Mouse (Mus musculus) forebrain, embryonic 14.5 days (tissue): ENCODE data around the gene Fam189a1. TPM values are rescaled to one million over a fixed set of nuclear protein-coding genes. Genes with fewer than 3 reads are reported as not detected.

Source experiments
- ATAC-seq: fragments of 200-750 bp; cut with Nextera tagmentation; 2 replicates; pipeline ENCODE4 v1.8.0; 2017; ENCODE audit warnings: mild to moderate bottlenecking, moderate library complexity
- DNase-seq: peaks from one replicate; pipeline ENCODE4 v3.0.0-alpha.2; 2015; ENCODE audit warnings: low spot score
- H3K27ac ChIP-seq: fragments of 300-500 bp; sonication (generic); 2 replicates; pipeline ENCODE4 v1.5.1; 2014; ENCODE audit warnings: low read depth, mild to moderate bottlenecking, control low read depth, low read length, moderate library complexity
- H3K27me3 ChIP-seq: fragments of 300-500 bp; sonication (generic); replicated peaks from 2 replicates; pipeline ENCODE4 v1.6.1; 2014; ENCODE audit warnings: low read length, control low read depth, mixed read lengths; ENCODE audit not compliant: control insufficient read depth, insufficient read depth
- H3K36me3 ChIP-seq: fragments of 300-500 bp; sonication (generic); 2 replicates; pipeline ENCODE4 v1.6.1; 2014; ENCODE audit warnings: low read length, control low read depth; ENCODE audit not compliant: control insufficient read depth, insufficient read depth
- H3K4me1 ChIP-seq: fragments of 300-500 bp; sonication (generic); 2 replicates; pipeline ENCODE4 v1.6.1; 2014; ENCODE audit warnings: antibody characterized with exemption, low read length, control low read depth; ENCODE audit not compliant: control insufficient read depth, insufficient read depth
- H3K4me2 ChIP-seq: fragments of 300-500 bp; sonication (generic); 2 replicates; pipeline ENCODE4 v1.6.1; 2014; ENCODE audit warnings: mild to moderate bottlenecking, control low read depth, low read length
- H3K4me3 ChIP-seq: fragments of 300-500 bp; sonication (generic); 2 replicates; pipeline ENCODE4 v1.5.1; 2014; ENCODE audit warnings: low read depth, low read length, control low read depth
- H3K9ac ChIP-seq: fragments of 300-500 bp; sonication (generic); 2 replicates; pipeline ENCODE4 v1.6.1; 2014; ENCODE audit warnings: mild to moderate bottlenecking, low read length, control low read depth, moderate library complexity
- H3K9me3 ChIP-seq: fragments of 300-500 bp; sonication (generic); replicated peaks from 2 replicates; pipeline ENCODE4 v1.6.1; 2016; ENCODE audit warnings: low read length, control low read depth, mixed read lengths; ENCODE audit not compliant: control insufficient read depth
- WGBS: fragments of 180-500 bp; shearing (Covaris S2); extraction: QIAGEN DNeasy Blood & Tissue Kit; methylation state at CpG from one replicate; pipeline ENCODE4 v1.1.7; 2014; 5-methylcytosine and 5-hydroxymethylcytosine counted together
- polyA plus RNA-seq: library from polyadenylated mRNA; unstranded; fragments of >200 nt; fragmentation: Nextera tagmentation; extraction: Ambion mirVana; gene quantifications from 2 replicates; pipeline ENCODE4 v1.2.1, GENCODE M21; 2014

Fam189a1 gene
- polyA plus RNA-seq, 1 experiment from 2014 or later: 2.6 TPM

DNA sequence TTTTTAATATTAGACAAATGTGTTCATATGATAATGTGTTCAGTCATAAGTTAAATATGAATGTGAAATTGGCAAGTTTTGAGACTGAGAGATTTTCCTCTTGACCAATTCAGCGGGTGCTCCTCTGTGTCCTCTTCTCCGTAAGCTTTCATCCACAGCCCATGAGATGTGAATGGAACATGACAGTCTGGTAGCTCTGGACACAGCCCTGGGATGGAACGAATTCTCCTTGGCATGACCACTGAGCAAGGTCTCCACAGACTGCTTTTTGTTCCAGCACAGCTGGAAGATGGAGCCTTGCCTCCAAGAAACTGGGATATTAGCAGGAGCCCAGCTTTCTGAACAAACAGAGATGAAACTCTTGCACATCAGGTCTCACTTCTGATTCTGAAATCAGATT is 293.4 kb downstream of the Fam189a1 start:
- no peak overlapping the region for H3K9ac ChIP-seq
- no peak for DNase-seq
- WGBS: 81% methylated on average over 3 of the region's 3 CpGs

DNA sequence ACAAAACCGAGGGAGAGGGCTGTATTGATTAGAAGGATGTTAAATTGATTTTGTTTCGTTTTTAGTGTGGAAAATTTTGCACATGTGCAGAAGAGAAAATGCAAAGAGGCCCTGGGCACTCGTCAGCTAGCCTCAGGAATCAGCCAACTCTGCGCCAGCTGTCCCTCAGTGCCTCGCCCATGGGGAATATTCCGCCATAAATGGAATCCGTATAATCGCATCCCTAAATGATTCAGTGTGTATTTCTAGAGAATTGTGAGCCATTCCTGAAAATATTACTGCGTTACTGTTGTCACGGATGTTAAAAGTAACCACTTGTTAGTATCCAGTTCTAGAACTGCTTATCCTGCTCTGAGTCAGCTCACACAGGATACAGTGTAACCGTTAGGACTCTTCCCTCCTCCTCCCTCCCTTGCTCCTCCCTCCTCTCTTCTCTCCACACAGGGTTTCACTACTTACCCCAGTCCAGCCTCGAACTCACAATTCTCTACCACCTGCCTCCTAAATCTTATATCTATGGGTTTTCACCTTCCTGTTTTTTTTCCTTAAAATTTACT is 299.8 kb downstream of the Fam189a1 start:
- no peak overlapping the region for H3K9ac ChIP-seq
- no peak overlapping the region for H3K4me2 ChIP-seq
- no peaks in the 10 kb centered on the region for H3K4me1 ChIP-seq
- H3K27ac ChIP-seq: no peak overlapping the region
- no peak for ATAC-seq
- no peaks in the 10 kb centered on the region for H3K27me3 ChIP-seq
- H3K9me3 ChIP-seq: no peaks in the 10 kb centered on the region
- H3K36me3 ChIP-seq: no peaks in the 10 kb centered on the region
- DNase-seq: no peak
- 82% methylated on average over 12 of the region's 12 CpGs for WGBS
- H3K4me3 ChIP-seq: no peak overlapping the region

More for the DNA sequence above, 293.4 kb downstream of the Fam189a1 start:
- Histone ChIP-seq H3K27ac (no peak overlapping the region), H3K36me3 (no peaks in the 10 kb centered on the region), H3K4me3 (no peak overlapping the region), H3K4me1 (no peaks in the 10 kb centered on the region), H3K27me3 (no peaks in the 10 kb centered on the region), H3K4me2 (no peak overlapping the region), H3K9me3 (no peaks in the 10 kb centered on the region)
- no peak for ATAC-seq

DNA sequence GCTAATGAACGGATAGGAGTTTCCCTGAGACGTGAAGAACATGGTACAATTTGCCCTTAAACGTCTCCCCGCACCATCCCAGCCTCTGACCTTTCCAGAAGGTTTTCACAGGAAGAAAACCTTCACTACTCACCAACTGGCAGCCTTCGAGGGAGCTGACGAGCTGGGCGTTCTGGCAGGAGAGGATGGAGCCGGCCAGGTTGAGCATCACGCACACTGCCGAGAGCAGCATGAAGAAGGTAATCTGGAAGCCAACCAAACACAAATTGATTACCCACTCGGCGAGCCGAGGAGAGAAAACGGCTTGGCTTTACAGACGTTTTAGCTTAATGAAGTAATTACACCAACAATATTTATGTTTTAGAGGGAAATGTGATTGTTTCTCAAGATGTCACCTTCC is 300.4 kb downstream of the Fam189a1 start:
- no peak overlapping the region for H3K9ac ChIP-seq
- DNase-seq (peak; percentile 48), ATAC-seq (no peak)
- no peaks in the 10 kb centered on the region for H3K36me3 ChIP-seq
- WGBS: 46% methylated on average over 15 of the region's 15 CpGs
- H3K4me1 ChIP-seq: no peaks in the 10 kb centered on the region
- H3K27ac ChIP-seq: no peak overlapping the region
- H3K9me3 ChIP-seq: no peaks in the 10 kb centered on the region
- H3K4me3 ChIP-seq: no peak overlapping the region
- peak overlapping the region; percentile 21; the same call in 1 of the 2 replicates for H3K4me2 ChIP-seq
- H3K27me3 ChIP-seq: no peaks in the 10 kb centered on the region

DNA sequence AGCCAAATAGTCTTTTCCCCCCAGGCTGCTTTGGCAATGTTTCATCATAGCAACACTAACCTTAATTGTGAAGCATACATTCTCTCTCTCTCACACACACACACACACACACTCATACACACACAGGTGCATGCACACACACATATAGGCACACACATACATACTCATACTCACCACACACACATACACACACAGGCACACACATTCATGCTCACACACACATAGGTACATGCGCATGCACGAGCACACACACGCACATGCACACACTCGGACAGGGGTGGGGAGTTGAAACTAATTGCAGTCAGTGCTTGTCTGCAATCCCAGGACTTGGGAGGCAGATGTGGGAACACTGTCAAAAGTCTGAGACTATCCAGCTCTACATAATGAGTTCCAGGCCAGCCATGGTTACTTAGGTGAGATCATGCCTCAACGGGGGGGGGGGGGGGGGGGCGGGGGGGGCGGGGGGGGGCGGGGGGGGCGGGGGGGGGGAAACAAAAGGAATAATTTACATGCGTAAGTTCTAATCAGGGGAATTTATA is 300.9 kb downstream of the Fam189a1 start:
- DNase-seq (no peak), ATAC-seq (no peak)
- Histone ChIP-seq H3K9me3 (no peaks in the 10 kb centered on the region), H3K36me3 (no peaks in the 10 kb centered on the region), H3K9ac (no peak overlapping the region), H3K4me3 (no peak overlapping the region), H3K27me3 (no peaks in the 10 kb centered on the region), H3K27ac (no peak overlapping the region), H3K4me1 (no peaks in the 10 kb centered on the region), H3K4me2 (no peak overlapping the region)
- WGBS: 73% methylated on average over 6 of the region's 10 CpGs

DNA sequence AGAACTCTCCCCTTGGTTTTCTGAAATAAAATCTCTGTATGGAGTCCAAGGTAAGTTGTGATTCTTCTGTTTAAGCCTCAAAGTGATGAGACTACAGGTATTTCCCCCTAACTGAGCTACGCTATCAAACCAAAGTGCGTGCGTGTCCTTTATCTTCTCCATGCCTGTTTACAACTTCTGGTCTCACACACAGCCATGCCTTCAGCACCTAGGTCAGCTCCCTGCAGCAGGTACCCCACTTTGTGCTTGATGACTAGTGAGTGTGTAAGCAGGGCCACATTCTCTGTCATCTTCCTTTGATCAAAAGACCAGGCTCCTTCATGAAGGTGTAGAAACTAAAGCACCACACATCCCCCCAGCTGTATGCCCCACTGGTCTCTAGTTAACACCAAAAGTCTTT is 305.6 kb downstream of the Fam189a1 start:
- no peak for ATAC-seq
- DNase-seq: no peak

DNA sequence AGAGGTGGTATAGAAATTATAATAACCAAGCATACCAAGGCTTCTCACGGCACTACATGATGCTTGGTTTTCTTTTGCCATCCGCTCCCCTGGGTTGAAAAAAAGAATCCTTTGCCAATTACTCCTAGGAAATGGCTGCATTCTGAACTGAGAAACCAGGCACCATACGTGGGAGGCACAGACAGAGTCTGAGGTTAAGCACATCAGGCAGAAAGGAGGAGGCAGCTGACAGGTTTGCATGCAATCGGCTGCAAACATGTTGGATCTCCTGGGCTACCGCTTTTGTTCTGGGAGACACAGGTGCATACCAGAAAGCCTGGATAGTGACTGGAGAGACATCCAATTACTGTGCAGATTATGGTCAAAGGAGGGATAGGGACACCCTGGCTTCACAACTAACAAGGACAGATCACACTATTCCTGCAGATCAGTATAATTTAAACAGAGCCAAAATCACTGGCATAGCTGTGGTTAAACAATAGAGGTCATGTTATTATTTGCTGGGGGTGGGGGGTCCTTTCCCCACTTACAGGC is 308.9 kb downstream of the Fam189a1 start:
- Histone ChIP-seq H3K27me3 (no peaks in the 10 kb centered on the region), H3K9ac (no peak overlapping the region), H3K36me3 (no peaks in the 10 kb centered on the region), H3K4me1 (no peaks in the 10 kb centered on the region), H3K4me3 (no peak overlapping the region), H3K9me3 (no peaks in the 10 kb centered on the region), H3K4me2 (no peak overlapping the region), H3K27ac (no peak overlapping the region)
- DNase-seq (peak; percentile 25), ATAC-seq (peak; percentile 57; the same call in 1 of the 2 replicates)
- WGBS: 56% methylated on average over 5 of the region's 5 CpGs

More for the DNA sequence above, 305.6 kb downstream of the Fam189a1 start:
- WGBS: 52% methylated on average over 3 of the region's 3 CpGs
- Histone ChIP-seq H3K9ac (no peak overlapping the region), H3K4me3 (no peak overlapping the region), H3K27me3 (no peaks in the 10 kb centered on the region), H3K4me2 (no peak overlapping the region), H3K4me1 (no peaks in the 10 kb centered on the region), H3K27ac (no peak overlapping the region), H3K36me3 (no peaks in the 10 kb centered on the region), H3K9me3 (no peaks in the 10 kb centered on the region)

DNA sequence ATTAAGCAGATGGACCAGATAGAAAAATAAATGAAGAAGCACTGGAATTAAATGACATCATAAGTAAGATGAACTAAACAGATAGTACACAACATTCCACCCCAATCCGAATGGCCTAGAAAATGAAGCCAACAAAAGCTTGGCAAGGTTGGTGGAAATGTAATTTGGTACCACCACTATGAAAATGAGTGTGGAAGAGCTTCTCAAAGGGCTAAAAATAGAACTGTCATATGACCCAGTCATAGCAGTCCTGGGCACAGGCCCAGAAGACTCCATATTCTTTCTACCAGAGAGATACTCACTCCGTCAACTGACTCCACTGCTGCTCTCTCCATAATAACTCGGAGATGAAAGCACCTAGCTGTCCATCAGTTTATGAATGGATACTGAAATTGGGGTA is 310.3 kb downstream of the Fam189a1 start:
- Histone ChIP-seq H3K4me2 (no peak overlapping the region), H3K4me1 (0 out of 2 replicates have a peak, but pooled peaks cover 1% of the 10 kb centered on the region), H3K27ac (no peak overlapping the region), H3K27me3 (no peaks in the 10 kb centered on the region), H3K9me3 (no peaks in the 10 kb centered on the region), H3K36me3 (no peaks in the 10 kb centered on the region), H3K9ac (no peak overlapping the region), H3K4me3 (no peak overlapping the region)
- peak; percentile 19 for DNase-seq
- WGBS: 85% methylated on average over 3 of the region's 3 CpGs
- no peak for ATAC-seq

DNA sequence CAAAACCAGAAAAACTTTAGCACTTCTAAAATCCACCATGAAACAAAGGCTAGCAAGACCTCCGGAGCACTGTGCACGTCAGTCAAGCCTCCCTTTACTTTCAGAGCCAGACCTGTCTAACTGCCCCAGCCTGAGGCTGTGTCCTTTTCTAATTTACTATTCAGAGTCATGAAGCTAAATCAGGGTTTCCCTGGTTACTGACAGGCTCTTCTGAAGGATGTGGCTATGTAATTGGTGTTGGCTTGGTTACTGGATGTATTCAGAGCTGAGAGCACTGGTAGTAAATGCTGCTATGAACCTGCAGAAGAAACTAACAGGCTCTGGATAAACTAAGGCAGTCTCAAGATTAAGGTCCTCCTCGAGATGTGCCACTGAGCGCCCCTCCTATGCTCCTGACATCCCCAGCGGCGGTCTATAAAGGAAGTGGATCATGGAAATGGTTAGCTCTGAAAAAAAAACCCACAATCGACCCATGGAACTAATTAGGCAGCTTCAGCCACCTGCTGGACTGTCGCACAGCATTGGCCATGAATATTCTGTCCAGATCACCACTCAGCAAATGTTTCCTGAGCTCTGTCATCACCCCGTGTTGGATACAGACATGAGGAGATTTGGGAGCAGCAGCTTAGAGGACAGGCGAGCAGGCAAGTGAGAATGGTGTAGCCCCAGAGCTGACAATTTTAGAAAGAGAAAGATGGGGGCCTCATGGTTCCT is 315.3 kb downstream of the Fam189a1 start:
- peak; percentile 67; the same call in 1 of the 2 replicates for ATAC-seq
- no peak overlapping the region for H3K4me3 ChIP-seq
- H3K36me3 ChIP-seq: no peaks in the 10 kb centered on the region
- no peak overlapping the region for H3K9ac ChIP-seq
- H3K27ac ChIP-seq: no peak overlapping the region
- H3K9me3 ChIP-seq: no peaks in the 10 kb centered on the region
- H3K4me2 ChIP-seq: no peak overlapping the region
- DNase-seq: peak; percentile 64
- 45% methylated on average over 10 of the region's 10 CpGs for WGBS
- no peaks in the 10 kb centered on the region for H3K27me3 ChIP-seq
- H3K4me1 ChIP-seq: peaks cover 15% of the 10 kb centered on the region

DNA sequence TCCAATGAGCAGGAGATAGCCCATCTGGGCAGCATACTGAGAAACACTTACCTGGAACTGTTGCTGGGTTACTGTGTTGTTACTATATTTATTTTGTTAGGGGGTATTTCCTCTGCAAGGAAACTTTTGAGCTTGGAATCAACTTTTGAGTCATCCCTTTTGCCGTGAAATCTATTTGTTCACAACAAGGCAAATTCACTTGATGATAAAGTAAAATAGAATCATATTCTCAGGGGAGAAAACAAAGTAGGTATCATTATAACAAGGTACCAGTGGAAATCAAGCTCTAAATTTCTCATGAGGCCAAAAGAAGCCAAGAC is 315.8 kb downstream of the Fam189a1 start:
- 55% methylated on average over 1 of the region's 1 CpGs for WGBS
- no peaks in the 10 kb centered on the region for H3K27me3 ChIP-seq
- DNase-seq (no peak), ATAC-seq (no peak)
- no peak overlapping the region for H3K27ac ChIP-seq
- no peaks in the 10 kb centered on the region for H3K9me3 ChIP-seq
- H3K9ac ChIP-seq: no peak overlapping the region
- no peak overlapping the region; the same call in 1 of the 2 replicates for H3K4me3 ChIP-seq
- no peaks in the 10 kb centered on the region for H3K36me3 ChIP-seq
- peak overlapping the region; percentile 48 for H3K4me2 ChIP-seq
- H3K4me1 ChIP-seq: peaks cover 15% of the 10 kb centered on the region
